Mouse (Mus musculus) lung, adult 2 months (tissue): ENCODE data around the gene Zfp984.
"Not testable (repeated sequence)": the region's sequence is repeated elsewhere in the genome, so short reads cannot be mapped to it uniquely, and the experiment has no call there.

Experiments used
- CTCF ChIP-seq: fragments of 200-500 bp; IDR thresholded peaks from 2 replicates; pipeline ENCODE4 v1.5.1; 2011; ENCODE audit warnings: mild to moderate bottlenecking, low read length, control low read depth; ENCODE audit not compliant: insufficient read depth
- POLR2A ChIP-seq: fragments of 200-500 bp; IDR thresholded peaks from 2 replicates; pipeline ENCODE4 v1.6.1; 2011; ENCODE audit warnings: low read depth, mild to moderate bottlenecking, control low read depth, low read length, borderline replicate concordance; ENCODE audit errors: extremely low read depth

DNA sequence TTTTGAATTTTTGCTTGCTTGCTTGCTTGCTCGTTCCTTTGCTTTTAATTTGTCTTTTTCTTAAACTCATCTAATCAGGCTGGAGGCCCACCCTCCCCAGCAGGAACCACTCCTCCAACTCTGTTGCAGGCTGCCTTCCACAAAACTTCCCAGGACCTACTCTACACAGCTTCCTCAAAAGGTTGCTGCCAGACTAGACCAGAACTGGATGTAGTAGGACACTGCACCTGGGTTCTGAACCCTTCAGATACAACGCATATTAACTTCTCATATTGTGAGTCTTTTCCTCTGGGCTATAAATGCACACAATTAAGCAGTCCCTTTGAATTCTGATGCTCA, 347 bp upstream of the Zfp984 start:
- not testable (repeated sequence) for TF ChIP-seq CTCF, POLR2A
